Mouse (Mus musculus) kidney, adult 2 months (tissue): ENCODE data around the gene Ehd4. TPM values are rescaled to one million over a fixed set of nuclear protein-coding genes. Genes with fewer than 3 reads are reported as not detected.

Experiments used
- DNase-seq: peaks from one replicate; pipeline ENCODE4 v3.0.0; 2021
- H3K27ac ChIP-seq: fragments of 200-500 bp; 2 replicates; pipeline ENCODE4 v1.5.1; 2012; ENCODE audit warnings: low read depth, low read length, control low read depth, inconsistent platforms; ENCODE audit not compliant: insufficient read depth
- H3K27me3 ChIP-seq: fragments of 200-500 bp; replicated peaks from 2 replicates; pipeline ENCODE4 v1.6.1; 2012; ENCODE audit warnings: mild to moderate bottlenecking, moderate library complexity, low read length, inconsistent platforms; ENCODE audit not compliant: control insufficient read depth, insufficient read depth
- H3K36me3 ChIP-seq: fragments of 200-500 bp; 2 replicates; pipeline ENCODE4 v1.6.1; 2012; ENCODE audit warnings: mild to moderate bottlenecking, moderate library complexity, low read length, inconsistent platforms; ENCODE audit not compliant: control insufficient read depth, insufficient read depth
- H3K4me1 ChIP-seq: fragments of 200-500 bp; 2 replicates; pipeline ENCODE4 v1.6.1; 2011; ENCODE audit warnings: low read length; ENCODE audit not compliant: control insufficient read depth, insufficient read depth
- H3K4me3 ChIP-seq: fragments of 200-500 bp; 2 replicates; pipeline ENCODE4 v1.5.1; 2011; ENCODE audit warnings: mild to moderate bottlenecking, low read depth, low read length, control low read depth; ENCODE audit not compliant: insufficient read depth
- CTCF ChIP-seq: fragments of 200-500 bp; conservative IDR thresholded peaks from 2 replicates; pipeline ENCODE4 v1.5.1; 2011; ENCODE audit warnings: low read depth, mild to moderate bottlenecking, control low read depth, low read length, moderate library complexity, mixed read lengths; ENCODE audit not compliant: insufficient read depth, insufficient read length
- POLR2A ChIP-seq: fragments of 200-500 bp; IDR thresholded peaks from one replicate; pipeline ENCODE4 v1.6.1; 2011; ENCODE audit warnings: low read depth, low read length, control low read depth
- WGBS: fragments of 180-500 bp; shearing (Covaris S2); methylation state at CpG from one replicate; pipeline ENCODE4 v1.1.7; 2018; 5-methylcytosine and 5-hydroxymethylcytosine counted together
- polyA plus RNA-seq: library from polyadenylated mRNA; depleted of rRNA; stranded (reverse); fragments of >200 nt; gene quantifications from 2 replicates; pipeline ENCODE4 v1.2.3, GENCODE M21; 2012

Ehd4 gene
- polyA plus RNA-seq, 1 experiment, result 38.2 TPM

DNA sequence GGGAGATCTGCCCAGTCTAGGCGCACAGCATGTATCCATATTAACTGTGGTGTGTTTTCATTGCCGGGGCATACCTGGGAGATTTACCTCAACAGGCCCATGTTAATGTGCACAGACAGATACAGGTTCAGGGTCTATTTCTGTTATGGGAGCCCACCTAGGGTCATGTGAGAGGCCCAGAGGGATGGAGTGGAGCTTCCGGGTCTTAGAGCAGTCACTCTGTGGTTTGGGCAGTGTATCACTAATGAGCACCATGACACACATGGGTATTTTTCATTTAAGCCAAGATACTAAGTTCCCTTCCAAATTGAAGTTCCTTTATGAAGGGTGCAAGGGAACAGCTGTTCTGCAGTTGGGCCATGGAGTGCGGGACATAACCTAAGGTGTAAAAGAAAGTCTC, 59.2 kb downstream of the Ehd4 start:
- no peaks in the 10 kb centered on the region for H3K27me3 ChIP-seq
- H3K4me1 ChIP-seq, result no peaks in the 10 kb centered on the region; the same call in 1 of the 2 replicates
- no peak for TF ChIP-seq POLR2A
- no peak for TF ChIP-seq CTCF
- WGBS, result 96% methylated on average over 4 of the region's 4 CpGs
- no peak overlapping the region for H3K27ac ChIP-seq
- no peaks in the 10 kb centered on the region for H3K36me3 ChIP-seq
- DNase-seq, result no peak
- no peak overlapping the region for H3K4me3 ChIP-seq

DNA sequence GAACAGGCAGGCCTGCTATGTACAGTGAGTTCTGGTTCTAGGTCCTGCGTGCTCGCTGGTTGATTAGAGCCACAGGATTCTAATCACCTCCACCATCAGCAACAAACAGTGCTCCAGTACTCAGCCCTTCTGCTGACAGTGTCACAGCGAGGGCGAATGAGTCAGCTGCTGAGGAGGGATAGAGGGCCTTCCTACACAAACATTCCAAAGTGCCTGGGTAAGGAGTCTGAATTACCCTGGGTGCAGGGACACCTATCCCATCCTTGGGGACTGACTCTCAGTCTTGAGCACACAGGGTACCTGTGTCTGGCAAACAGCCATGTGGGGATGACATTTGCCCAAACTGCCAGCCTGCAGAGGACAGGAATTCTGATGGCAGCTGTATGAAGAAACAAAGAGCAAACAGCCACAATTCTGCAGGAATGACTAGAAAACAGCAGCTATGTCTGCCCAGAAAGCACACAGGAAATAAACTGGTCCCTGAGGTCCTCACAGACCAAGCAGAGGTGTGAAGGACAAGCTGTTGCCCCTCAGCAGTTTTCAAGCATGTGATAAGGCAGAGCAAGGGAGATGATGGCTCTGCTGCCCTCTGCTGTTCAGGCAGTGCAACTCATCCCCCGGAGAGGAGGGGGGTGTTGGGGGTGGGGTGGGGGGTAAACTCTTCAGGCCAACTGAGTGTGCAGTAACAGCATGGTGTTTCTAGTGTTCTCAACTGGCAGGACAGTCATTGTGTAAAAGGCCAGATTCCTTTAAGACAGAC, 60.6 kb downstream of the Ehd4 start:
- no peak overlapping the region for H3K27ac ChIP-seq
- DNase-seq, result peak; percentile 38
- no peaks in the 10 kb centered on the region for H3K36me3 ChIP-seq
- H3K27me3 ChIP-seq, result no peaks in the 10 kb centered on the region
- H3K4me1 ChIP-seq, result no peaks in the 10 kb centered on the region; the same call in 1 of the 2 replicates
- WGBS, result 54% methylated on average over 5 of the region's 5 CpGs
- TF ChIP-seq CTCF (peak; percentile 76), POLR2A (no peak)
- no peak overlapping the region for H3K4me3 ChIP-seq

DNA sequence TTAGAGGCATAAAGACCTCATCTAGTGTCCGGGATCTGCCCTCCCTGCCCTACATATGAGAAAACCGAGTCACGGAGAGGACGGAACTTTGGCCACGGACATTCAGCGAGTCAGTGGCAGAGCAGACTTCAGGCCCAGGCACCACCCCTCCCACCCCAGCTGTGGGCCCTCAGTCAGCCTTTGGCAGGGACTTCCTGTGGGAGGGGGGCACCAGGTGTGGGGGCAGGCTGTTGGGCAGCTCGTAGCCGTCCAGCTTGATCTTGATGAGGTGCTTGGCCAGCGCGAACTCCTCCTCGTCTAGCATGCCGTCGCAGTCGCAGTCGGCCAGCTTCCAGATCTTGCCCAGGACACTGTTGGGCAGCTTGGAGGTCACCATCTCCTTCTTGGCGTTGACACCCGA, 63.4 kb downstream of the Ehd4 start:
- DNase-seq, result no peak
- Histone ChIP-seq H3K36me3 (no peaks in the 10 kb centered on the region), H3K27ac (no peak overlapping the region), H3K4me1 (no peaks in the 10 kb centered on the region), H3K27me3 (no peaks in the 10 kb centered on the region), H3K4me3 (no peak overlapping the region)
- no peak for TF ChIP-seq CTCF
- no peak for TF ChIP-seq POLR2A
- 71% methylated on average over 17 of the region's 17 CpGs for WGBS

DNA sequence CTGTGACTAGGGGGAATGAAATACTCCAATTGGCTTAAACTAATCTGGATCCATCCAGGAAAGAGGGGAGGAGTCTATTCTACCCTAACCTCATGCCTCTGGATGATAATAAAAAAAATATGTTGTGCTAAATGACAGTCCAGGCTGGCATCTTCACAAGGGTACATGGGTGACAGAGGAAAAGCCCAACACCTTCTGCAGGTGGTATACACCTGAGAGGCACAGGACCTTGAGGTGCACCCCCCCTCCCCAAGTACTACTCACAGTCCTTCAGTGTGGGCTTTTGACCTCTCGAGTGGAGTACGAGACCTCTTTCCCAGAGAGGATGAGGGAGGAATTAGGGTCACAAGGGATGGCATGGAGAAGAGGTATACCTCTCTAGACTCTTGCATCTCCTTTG, 66.5 kb downstream of the Ehd4 start:
- TF ChIP-seq CTCF, result no peak
- no peak for TF ChIP-seq POLR2A
- no peak for DNase-seq
- no peaks in the 10 kb centered on the region for H3K27me3 ChIP-seq
- H3K4me3 ChIP-seq, result no peak overlapping the region
- H3K36me3 ChIP-seq, result no peaks in the 10 kb centered on the region
- H3K4me1 ChIP-seq, result no peaks in the 10 kb centered on the region
- WGBS, result 87% methylated on average over 2 of the region's 2 CpGs
- H3K27ac ChIP-seq, result no peak overlapping the region

DNA sequence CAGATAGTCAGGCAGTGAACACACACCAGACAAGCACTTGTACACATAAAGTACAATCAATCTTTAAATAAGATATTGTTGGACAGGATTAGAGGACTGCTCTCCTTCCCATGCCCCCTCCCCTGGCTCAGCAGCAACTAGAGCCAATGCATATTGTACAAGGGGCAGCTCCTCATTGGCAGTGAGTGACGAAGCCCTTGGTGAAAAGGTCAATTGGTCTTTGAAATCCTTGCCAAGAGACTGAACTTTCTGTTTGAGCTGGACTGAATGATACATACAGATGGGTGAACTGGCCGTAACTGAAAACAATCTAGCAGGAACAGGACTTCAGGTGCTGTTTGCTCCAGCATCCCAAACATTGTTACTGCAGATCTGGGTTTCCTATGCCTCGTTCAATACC, 67.0 kb downstream of the Ehd4 start:
- TF ChIP-seq POLR2A (no peak), CTCF (no peak)
- Histone ChIP-seq H3K27ac (no peak overlapping the region), H3K4me1 (no peaks in the 10 kb centered on the region), H3K36me3 (no peaks in the 10 kb centered on the region), H3K4me3 (no peak overlapping the region), H3K27me3 (no peaks in the 10 kb centered on the region)
- WGBS, result 77% methylated on average over 3 of the region's 3 CpGs
- no peak for DNase-seq

DNA sequence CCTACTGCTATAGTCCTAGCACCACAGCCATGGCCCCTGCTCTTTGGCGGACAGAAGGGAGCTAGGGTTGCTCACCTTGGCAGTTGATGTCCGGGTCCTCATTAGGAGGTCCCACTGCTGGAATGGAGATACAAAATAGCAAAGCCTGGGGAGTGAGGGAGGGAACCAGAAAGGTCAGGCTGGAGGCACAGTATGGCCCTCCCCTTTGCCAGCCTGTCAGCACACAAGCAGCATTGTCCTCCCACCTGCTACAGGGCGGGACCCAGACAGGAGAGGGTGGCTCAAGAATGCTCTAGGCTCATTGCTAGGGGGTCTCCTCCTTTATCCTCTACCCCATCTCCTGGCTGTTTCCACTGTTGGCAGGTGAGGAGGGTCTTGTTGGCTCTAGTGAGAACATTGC, 68.4 kb downstream of the Ehd4 start:
- H3K27me3 ChIP-seq, result no peaks in the 10 kb centered on the region
- no peaks in the 10 kb centered on the region for H3K36me3 ChIP-seq
- H3K4me1 ChIP-seq, result no peaks in the 10 kb centered on the region
- H3K27ac ChIP-seq, result no peak overlapping the region
- TF ChIP-seq POLR2A (no peak), CTCF (no peak)
- no peak for DNase-seq
- H3K4me3 ChIP-seq, result no peak overlapping the region
- 92% methylated on average over 3 of the region's 3 CpGs for WGBS

DNA sequence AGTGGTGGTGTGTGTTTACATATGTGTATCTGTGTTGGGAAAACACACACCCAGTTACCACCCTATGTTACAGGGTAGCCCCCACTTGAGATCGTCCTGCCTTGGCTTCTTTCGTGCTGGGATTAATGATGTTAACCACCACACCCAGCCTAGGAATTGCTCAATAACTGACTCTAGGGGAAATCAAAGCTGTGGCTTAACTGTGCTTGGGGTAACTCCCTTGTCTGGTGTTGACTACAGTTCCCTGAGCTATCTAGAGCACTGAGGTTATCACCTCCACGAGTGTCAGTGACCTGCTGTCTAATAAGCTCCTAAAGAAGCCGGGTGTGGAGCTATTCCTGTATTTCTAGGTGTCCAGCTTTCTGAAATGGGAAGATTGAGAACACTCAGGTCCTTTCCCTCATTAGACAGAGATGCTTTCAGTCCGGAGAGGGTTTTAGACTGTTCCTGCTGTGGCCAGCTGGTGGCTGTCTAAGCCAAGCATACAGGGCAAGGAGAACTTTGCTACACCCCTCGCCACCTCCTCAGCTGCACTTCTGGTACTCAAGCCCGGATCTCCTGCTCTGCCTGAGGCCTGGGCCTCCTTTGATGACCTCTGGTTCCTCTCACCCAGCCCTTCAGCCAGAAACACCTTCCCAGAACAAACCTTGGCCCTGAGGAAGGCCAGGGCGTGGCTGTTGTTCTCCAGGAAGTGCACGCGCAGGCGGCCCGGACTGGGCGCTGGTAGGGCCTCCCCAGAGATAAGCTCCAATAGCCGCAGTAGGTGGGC, 69.6 kb downstream of the Ehd4 start:
- WGBS, result 59% methylated on average over 14 of the region's 14 CpGs
- DNase-seq, result peak; percentile 48
- Histone ChIP-seq H3K27me3 (no peaks in the 10 kb centered on the region), H3K27ac (no peak overlapping the region), H3K36me3 (no peaks in the 10 kb centered on the region), H3K4me1 (no peaks in the 10 kb centered on the region), H3K4me3 (no peak overlapping the region)
- TF ChIP-seq POLR2A (no peak), CTCF (peak; percentile 65)
